Mouse (Mus musculus): Measurements from ENCODE around the gene Prpf4b. TPM values are rescaled to one million over a fixed set of nuclear protein-coding genes. Genes with fewer than 3 reads are reported as not detected.
"Not testable (repeated sequence)": the region's sequence is repeated elsewhere in the genome, so short reads cannot be mapped to it uniquely, and the experiment has no call there.

Gene Prpf4b
- polyA plus RNA-seq (2016; fragmentation: Nextera tagmentation; extraction: Ambion mirVana) = 49.1 and 55.1 TPM in 2 replicates

DNA sequence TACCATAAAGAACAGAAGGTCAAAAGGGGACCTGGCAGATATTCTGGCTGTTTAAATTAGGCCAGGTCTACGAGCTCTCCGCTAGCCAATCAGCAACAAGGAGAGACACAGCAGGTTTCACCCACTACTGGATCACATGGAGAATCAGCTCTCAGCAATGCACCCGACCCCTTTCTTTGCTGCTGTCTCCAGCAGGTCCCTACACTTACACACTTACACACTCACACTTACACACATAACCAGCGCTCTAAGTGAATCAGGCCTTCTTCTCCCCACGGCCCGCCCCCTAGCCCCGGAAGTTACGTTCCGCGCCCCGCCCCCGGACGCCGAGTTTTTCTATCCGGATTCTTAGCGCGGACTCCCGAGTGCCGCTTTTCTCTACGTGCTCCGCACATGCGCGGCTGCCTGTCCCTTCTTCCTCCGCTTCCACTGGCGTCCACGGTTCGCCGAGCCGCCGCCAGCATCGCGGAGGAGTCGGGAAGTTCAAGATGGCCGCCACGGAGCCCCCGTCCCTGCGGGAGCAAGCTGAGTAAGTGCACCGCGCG lies at the start of gene Prpf4b:
Gene Prpf4b (plus strand): TSS at position 137 of the 545 bp plus-strand sequence.
- Histone ChIP-seq H3K27me3 (ENCODE audit: insufficient read depth, poor library complexity, severe bottlenecking) (no peaks in the 10 kb centered on the region), H3K4me1 (peaks cover 19% of the 10 kb centered on the region; the same call in 1 of the 2 replicates), H3K4me3 (peak within 1 kb of the TSS; percentile 97), H3K36me3 (0 out of 2 replicates have a peak, but pooled peaks cover 5% of the 10 kb centered on the region), H3K9me3 (no peaks in the 10 kb centered on the region), H3K27ac (peak within 1 kb of the TSS; percentile 98)
- 2% methylated on average over 40 of the region's 40 CpGs for WGBS
- peak; percentile 96 for DNase-seq (ENCODE audit: low spot score)

GRCm38 (mm10) chr13:34826760-34827690 lies 48.1 kb upstream of the Prpf4b start:
- WGBS = 82% methylated on average over 3 of the region's 3 CpGs
- Histone ChIP-seq H3K4me3 (no peak overlapping the region), H3K4me1 (peaks cover 11% of the 10 kb centered on the region), H3K9me3 (no peaks in the 10 kb centered on the region), H3K27ac (peak overlapping the region; percentile 80), H3K27me3 (ENCODE audit: insufficient read depth, poor library complexity, severe bottlenecking) (no peaks in the 10 kb centered on the region), H3K36me3 (no peaks in the 10 kb centered on the region)
- DNase-seq (ENCODE audit: low spot score) = no peak

DNA sequence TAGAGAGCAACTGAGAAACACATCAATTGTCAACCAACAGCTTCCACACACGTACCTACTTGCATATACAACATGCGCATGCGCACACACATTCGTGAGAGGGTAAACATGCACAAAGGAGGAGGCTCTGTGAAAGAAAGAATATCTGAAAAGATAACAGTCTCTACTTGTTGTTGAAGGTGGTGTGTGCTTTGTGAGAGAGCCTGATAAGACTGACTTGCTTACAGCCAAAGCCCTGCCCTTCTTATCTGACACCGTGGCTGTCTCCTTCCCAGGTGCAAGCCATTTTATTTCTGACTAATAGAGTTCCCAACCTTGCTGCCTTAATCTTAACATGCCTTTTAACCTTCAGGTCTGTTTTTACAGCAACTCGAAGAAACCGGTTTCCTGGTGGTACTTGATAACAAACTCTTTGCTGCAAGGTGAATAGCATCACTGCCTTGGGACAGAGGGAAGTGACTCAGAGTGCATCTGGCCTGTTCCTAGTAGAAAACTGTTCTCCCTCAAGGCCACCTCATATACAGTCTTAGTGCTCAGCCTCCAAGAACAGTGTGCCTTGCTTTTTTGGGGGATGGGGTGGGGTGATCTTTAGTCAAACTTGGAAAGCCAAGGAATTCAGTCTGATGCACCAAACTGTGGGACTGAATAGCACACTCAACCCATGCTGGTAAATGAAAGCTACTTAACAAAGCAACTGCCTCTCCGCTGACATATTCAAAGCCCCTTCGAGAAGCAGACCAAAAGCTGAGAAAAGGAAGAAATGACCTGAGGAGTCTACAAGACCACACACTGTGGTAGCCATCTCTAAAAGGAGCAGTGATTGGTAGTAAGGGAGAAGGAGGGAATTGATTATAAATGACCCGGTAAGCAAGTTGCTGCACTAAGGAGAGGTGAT lies 46.9 kb upstream of the Prpf4b start:
- 49% methylated on average over 10 of the region's 10 CpGs for WGBS
- DNase-seq (ENCODE audit: low spot score) = peak; percentile 89
- Histone ChIP-seq H3K4me3 (no peak overlapping the region), H3K27ac (peak overlapping the region; percentile 80), H3K9me3 (no peaks in the 10 kb centered on the region), H3K36me3 (no peaks in the 10 kb centered on the region), H3K4me1 (peaks cover 11% of the 10 kb centered on the region), H3K27me3 (ENCODE audit: insufficient read depth, poor library complexity, severe bottlenecking) (no peaks in the 10 kb centered on the region)

DNA sequence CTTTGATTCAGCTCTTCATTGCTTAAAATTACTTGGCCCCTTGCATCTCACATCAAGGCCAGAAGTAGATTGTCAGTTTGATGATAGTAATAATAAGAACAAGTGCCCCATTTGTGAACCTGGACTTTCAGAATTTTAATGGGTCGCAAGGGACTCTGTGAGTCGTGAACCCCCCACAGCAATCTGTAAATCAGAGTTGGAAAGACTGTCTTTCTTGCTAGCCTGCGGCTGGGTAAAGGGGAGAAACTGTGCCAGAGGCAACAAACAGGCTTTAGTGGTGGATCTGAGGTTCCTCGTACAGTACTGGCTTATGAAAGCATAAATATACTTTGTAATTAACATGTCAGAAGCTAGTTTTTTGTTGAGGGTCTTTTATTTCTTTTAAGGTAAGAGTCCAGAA lies 32.3 kb upstream of the Prpf4b start:
- Histone ChIP-seq H3K27ac (no peak overlapping the region), H3K36me3 (no peaks in the 10 kb centered on the region), H3K4me1 (no peaks in the 10 kb centered on the region), H3K9me3 (no peaks in the 10 kb centered on the region), H3K27me3 (ENCODE audit: insufficient read depth, poor library complexity, severe bottlenecking) (no peaks in the 10 kb centered on the region), H3K4me3 (no peak overlapping the region)
- 86% methylated on average over 4 of the region's 4 CpGs for WGBS
- DNase-seq (ENCODE audit: low spot score) = no peak

GRCm38 (mm10) chr13:34850759-34851158 lies 24.3 kb upstream of the Prpf4b start:
- no peaks in the 10 kb centered on the region for H3K4me1 ChIP-seq
- no peak overlapping the region; the same call in 1 of the 2 replicates for H3K27ac ChIP-seq
- no peaks in the 10 kb centered on the region for H3K36me3 ChIP-seq
- no peaks in the 10 kb centered on the region for H3K27me3 ChIP-seq (ENCODE audit: insufficient read depth, poor library complexity, severe bottlenecking)
- no peak overlapping the region for H3K4me3 ChIP-seq
- H3K9me3 ChIP-seq = peaks cover 20% of the 10 kb centered on the region
- WGBS = 76% methylated on average over 3 of the region's 3 CpGs
- no peak for DNase-seq (ENCODE audit: low spot score)

GRCm38 (mm10) chr13:34851191-34851784 lies 23.8 kb upstream of the Prpf4b start:
- Histone ChIP-seq H3K27ac (peak overlapping the region; percentile 6; the same call in 1 of the 2 replicates), H3K4me3 (no peak overlapping the region), H3K27me3 (ENCODE audit: insufficient read depth, poor library complexity, severe bottlenecking) (no peaks in the 10 kb centered on the region), H3K9me3 (peaks cover 20% of the 10 kb centered on the region), H3K4me1 (no peaks in the 10 kb centered on the region), H3K36me3 (no peaks in the 10 kb centered on the region)
- DNase-seq (ENCODE audit: low spot score) = no peak
- WGBS = 78% methylated on average over 5 of the region's 5 CpGs

GRCm38 (mm10) chr13:34857526-34857925 lies 17.6 kb upstream of the Prpf4b start:
- no peak overlapping the region for H3K27ac ChIP-seq
- H3K9me3 ChIP-seq = peaks cover 20% of the 10 kb centered on the region
- no peaks in the 10 kb centered on the region for H3K36me3 ChIP-seq
- H3K27me3 ChIP-seq (ENCODE audit: insufficient read depth, poor library complexity, severe bottlenecking) = no peaks in the 10 kb centered on the region
- 38% methylated on average over 2 of the region's 2 CpGs for WGBS
- no peak for DNase-seq (ENCODE audit: low spot score)
- no peak overlapping the region for H3K4me3 ChIP-seq
- H3K4me1 ChIP-seq = no peaks in the 10 kb centered on the region

GRCm38 (mm10) chr13:34859406-34859805 lies 15.7 kb upstream of the Prpf4b start:
- no peak overlapping the region for H3K4me3 ChIP-seq

DNA sequence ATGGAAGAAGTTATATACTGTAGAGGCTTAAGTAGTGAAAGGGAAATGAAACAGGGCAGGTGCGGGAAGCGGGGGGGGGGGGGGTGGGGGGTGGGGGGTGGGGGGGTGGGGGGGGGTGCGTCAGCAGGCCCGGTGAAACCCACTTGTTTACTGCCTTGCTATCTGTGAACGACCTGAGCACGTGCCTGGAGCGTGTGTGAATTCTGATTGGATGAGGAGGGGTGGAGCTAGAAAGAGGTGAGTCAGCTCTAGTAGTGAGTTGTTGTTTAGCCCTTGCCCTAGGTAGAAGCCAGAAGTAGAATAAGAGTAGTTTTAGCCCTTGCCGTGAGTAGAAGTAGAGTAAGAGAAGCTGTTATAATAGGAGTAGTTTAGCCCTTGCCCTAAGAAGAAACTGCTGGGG lies 13.9 kb upstream of the Prpf4b start:
- not testable (repeated sequence) for H3K36me3 ChIP-seq; H3K4me3 ChIP-seq; H3K27ac ChIP-seq; H3K4me1 ChIP-seq; H3K9me3 ChIP-seq; H3K27me3 ChIP-seq (ENCODE audit: insufficient read depth, poor library complexity, severe bottlenecking); DNase-seq (ENCODE audit: low spot score)
- 31% methylated on average over 6 of the region's 8 CpGs for WGBS

More at GRCm38 (mm10) chr13:34859406-34859805, 15.7 kb upstream of the Prpf4b start:
- H3K9me3 ChIP-seq = peaks cover 10% of the 10 kb centered on the region
- H3K4me1 ChIP-seq = no peaks in the 10 kb centered on the region
- no peaks in the 10 kb centered on the region for H3K36me3 ChIP-seq
- no peak overlapping the region for H3K27ac ChIP-seq
- no peaks in the 10 kb centered on the region for H3K27me3 ChIP-seq (ENCODE audit: insufficient read depth, poor library complexity, severe bottlenecking)
- WGBS = 77% methylated on average over 5 of the region's 5 CpGs
- DNase-seq (ENCODE audit: low spot score) = no peak

DNA sequence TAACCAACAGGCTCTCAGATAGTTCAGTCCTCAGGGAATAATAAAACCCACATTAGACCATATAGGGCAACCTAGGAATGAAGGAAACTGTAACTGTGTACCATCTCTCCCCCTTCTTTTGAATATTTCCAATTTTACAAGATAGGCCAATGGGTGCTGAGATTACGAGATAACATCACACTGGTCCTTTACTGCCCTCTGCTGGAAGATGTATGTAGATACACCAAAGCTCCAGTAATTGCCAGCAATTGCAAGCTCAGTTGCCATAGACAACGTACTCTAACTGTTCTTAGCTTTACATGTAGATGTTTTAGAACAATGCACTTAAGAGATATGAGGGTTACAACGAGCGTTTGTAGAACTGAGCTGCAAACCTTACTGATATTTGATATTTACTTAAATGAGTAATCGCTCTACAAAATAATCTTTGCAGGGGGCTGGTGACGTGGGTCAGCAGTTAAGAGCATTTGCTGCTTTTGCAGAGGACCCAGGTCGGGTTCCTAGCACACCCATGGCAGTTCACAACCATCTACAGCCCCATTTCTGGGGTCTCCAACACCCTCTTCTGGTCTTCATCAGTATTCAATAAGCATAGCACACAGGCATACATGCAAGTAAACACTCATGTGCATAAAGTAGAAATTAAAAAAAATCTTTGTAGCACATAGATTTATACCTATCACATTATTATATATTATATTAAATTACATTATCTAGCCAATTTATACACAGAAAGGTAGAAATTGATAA lies 10.5 kb upstream of the Prpf4b start:
- Histone ChIP-seq H3K9me3 (no peaks in the 10 kb centered on the region), H3K4me3 (no peak overlapping the region), H3K4me1 (no peaks in the 10 kb centered on the region), H3K36me3 (no peaks in the 10 kb centered on the region), H3K27me3 (ENCODE audit: insufficient read depth, poor library complexity, severe bottlenecking) (no peaks in the 10 kb centered on the region), H3K27ac (no peak overlapping the region)
- DNase-seq (ENCODE audit: low spot score) = no peak
- WGBS = 45% methylated on average over 7 of the region's 7 CpGs

- WGBS = 4% methylated on average over 45 of the region's 45 CpGs
Observed at GRCm38 (mm10) chr13:34873801-34874681, 1.1 kb upstream of the Prpf4b start.

More at GRCm38 (mm10) chr13:34873801-34874681, 1.1 kb upstream of the Prpf4b start:
- Histone ChIP-seq H3K4me1 (peaks cover 19% of the 10 kb centered on the region; the same call in 1 of the 2 replicates), H3K27ac (peak overlapping the region; percentile 98), H3K27me3 (ENCODE audit: insufficient read depth, poor library complexity, severe bottlenecking) (no peaks in the 10 kb centered on the region), H3K9me3 (no peaks in the 10 kb centered on the region), H3K36me3 (0 out of 2 replicates have a peak, but pooled peaks cover 2% of the 10 kb centered on the region), H3K4me3 (peak overlapping the region; percentile 97)
- peak; percentile 99 for DNase-seq (ENCODE audit: low spot score)
